Mouse (Mus musculus) neural tube, embryonic 10.5 days (tissue): Measurements from ENCODE around the gene Sh3bp2.

ENCODE experiments used
- DNase-seq: peaks from one replicate; pipeline ENCODE4 v3.0.0-alpha.2; 2017; ENCODE audit warnings: low spot score; ENCODE audit errors: extremely low spot score

Sh3bp2 gene

DNA sequence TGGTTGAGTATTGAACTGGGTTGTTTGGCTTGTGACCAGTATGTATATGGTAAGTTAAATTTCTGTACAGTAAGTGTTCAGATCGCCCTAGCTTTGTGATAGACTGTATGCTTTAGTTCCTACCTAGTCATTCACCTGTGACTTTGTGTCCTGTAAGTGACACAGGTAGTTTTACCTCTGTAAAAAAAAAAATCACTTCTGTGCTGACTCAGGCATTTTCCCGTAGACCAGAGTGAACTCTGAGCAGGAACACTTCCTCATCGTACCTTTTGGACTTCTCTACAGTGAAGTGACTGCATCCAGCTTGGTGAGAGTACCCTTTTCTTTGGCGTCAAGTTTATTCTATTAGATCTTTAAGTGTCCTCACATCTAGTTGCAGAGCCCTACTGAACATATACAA, 84.3 kb downstream of the Sh3bp2 start:
- no peak for DNase-seq
